Mouse (Mus musculus): ENCODE measurements around the gene March10. TPM values are rescaled to one million over a fixed set of nuclear protein-coding genes. Genes with fewer than 3 reads are reported as not detected.

March10 gene
- 0.24 TPM in 1 of 2 replicates, not detected in the other for polyA plus RNA-seq (2016; fragmentation: Nextera tagmentation; extraction: Ambion mirVana)

- H3K9me3 ChIP-seq (replicated peaks): no peaks in the 10 kb centered on the region
- peak within 1 kb of the TSS; percentile 69 for H3K27ac ChIP-seq
- H3K4me1 ChIP-seq: peaks cover 13% of the 10 kb centered on the region
- no peaks in the 10 kb centered on the region for H3K36me3 ChIP-seq
- peak; percentile 63 for DNase-seq (ENCODE audit: low spot score)
- WGBS: 3% methylated on average over 34 of the region's 35 CpGs
- peak within 1 kb of the TSS; percentile 63 for H3K4me3 ChIP-seq
- peaks cover 19% of the 10 kb centered on the region for H3K27me3 ChIP-seq (ENCODE audit: low read depth, poor library complexity, severe bottlenecking)
Observed at GRCm38 (mm10) chr11:105456497-105456907, at the start of gene March10. Gene March10 (minus strand): TSS chr11:105456735.

DNA sequence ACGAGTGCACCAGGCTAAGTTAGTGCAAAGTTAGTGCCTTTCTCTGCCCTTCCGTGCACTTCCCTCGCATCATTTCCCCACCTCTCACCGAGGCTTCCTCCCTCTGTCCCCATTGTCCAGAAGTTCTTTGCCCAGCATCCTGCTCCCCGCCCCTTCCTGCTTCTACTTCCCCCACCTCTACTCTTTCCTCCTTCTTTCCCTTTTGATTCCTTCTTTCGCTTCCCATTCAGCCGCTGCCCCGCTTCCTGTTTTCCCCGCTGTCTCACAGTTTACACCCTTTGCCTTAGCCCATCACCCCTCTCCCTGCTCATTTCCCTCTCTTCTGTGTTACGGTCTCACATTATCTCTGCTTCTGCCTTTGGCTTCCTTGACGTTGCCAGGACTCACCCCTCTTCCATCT lies 49.8 kb upstream of the March10 start:
- Histone ChIP-seq H3K27me3 (ENCODE audit: low read depth, poor library complexity, severe bottlenecking) (no peaks in the 10 kb centered on the region), H3K27ac (no peak overlapping the region), H3K4me1 (peaks cover 33% of the 10 kb centered on the region), H3K36me3 (no peaks in the 10 kb centered on the region), H3K9me3 (replicated peaks) (no peaks in the 10 kb centered on the region), H3K4me3 (no peak overlapping the region)
- no peak for DNase-seq (ENCODE audit: low spot score)
- WGBS: 88% methylated on average over 11 of the region's 11 CpGs

DNA sequence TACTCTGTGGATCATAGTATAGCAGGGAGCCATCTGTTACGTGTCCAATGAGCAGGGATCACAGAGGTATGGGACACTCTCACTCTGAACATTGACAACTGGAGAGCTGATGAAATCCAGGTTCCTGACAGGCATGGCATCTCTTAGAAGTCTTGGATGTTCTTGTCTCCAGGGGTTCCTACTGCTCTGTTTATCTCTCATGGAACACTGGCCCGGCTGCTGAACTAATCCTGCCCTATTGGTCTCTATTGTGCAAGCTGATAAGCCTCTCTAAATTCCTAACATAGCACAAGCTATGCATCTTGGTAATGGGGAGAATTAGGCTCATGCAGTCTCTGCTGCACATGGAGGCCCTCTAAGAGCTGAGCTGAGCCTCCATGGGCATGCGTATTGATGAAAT lies 48.5 kb upstream of the March10 start:
- Histone ChIP-seq H3K4me3 (no peak overlapping the region), H3K4me1 (peaks cover 26% of the 10 kb centered on the region), H3K36me3 (no peaks in the 10 kb centered on the region), H3K9me3 (replicated peaks) (no peaks in the 10 kb centered on the region), H3K27ac (no peak overlapping the region), H3K27me3 (ENCODE audit: low read depth, poor library complexity, severe bottlenecking) (no peaks in the 10 kb centered on the region)
- no peak for DNase-seq (ENCODE audit: low spot score)
- 68% methylated on average over 3 of the region's 3 CpGs for WGBS

GRCm38 (mm10) chr11:105502311-105502710 lies 45.8 kb upstream of the March10 start:
- no peaks in the 10 kb centered on the region for H3K36me3 ChIP-seq
- H3K4me1 ChIP-seq: peaks cover 10% of the 10 kb centered on the region
- WGBS: 89% methylated on average over 4 of the region's 4 CpGs
- H3K27ac ChIP-seq: no peak overlapping the region
- no peak overlapping the region for H3K4me3 ChIP-seq
- no peak for DNase-seq (ENCODE audit: low spot score)
- H3K27me3 ChIP-seq (ENCODE audit: low read depth, poor library complexity, severe bottlenecking): no peaks in the 10 kb centered on the region
- no peaks in the 10 kb centered on the region for H3K9me3 ChIP-seq (replicated peaks)

DNA sequence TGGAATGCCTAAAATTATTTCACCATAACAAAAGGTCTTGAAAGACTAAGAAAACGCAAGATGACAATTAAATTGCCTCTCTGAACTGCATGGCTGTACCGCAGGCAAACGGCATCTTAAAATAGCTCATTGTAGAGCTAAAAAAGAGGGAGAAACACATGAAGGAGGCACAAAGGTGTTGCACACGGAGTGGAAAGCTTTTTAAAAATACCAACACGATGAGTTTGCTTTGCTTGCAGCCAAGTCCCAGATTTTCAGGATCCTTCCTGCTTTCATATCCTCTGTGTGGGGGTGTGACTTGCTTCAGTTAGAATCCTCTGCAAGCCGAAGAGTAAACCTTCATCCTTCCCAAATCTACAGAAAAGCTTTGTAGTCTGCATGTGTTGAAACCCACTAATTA lies 41.0 kb upstream of the March10 start:
- no peak for DNase-seq (ENCODE audit: low spot score)
- H3K9me3 ChIP-seq (replicated peaks): no peaks in the 10 kb centered on the region
- H3K4me1 ChIP-seq: no peaks in the 10 kb centered on the region

DNA sequence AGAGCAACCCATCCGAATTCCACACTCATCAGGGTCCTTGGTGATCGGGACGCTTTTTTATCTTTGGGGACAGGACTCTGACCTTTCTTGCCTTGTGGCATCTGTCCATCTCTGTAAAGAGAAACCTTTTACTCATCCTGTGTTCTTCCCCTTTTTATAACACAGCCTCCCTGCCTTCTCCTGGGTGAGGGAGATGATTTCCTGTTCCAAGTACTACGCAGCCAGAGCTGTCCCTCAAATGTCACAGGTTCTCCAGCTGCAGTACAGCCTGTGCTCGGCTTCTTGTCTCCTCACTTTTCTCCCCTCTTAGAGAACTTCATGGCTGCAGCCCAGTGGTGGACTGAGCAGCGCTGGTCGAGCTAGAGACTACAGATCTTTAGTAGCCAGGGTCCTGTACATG lies 40.1 kb upstream of the March10 start:
- no peak for DNase-seq (ENCODE audit: low spot score)

More for the DNA sequence above, 41.0 kb upstream of the March10 start:
- no peak overlapping the region for H3K27ac ChIP-seq
- no peaks in the 10 kb centered on the region for H3K36me3 ChIP-seq
- no peaks in the 10 kb centered on the region for H3K27me3 ChIP-seq (ENCODE audit: low read depth, poor library complexity, severe bottlenecking)
- no peak overlapping the region for H3K4me3 ChIP-seq
- 82% methylated on average over 6 of the region's 6 CpGs for WGBS

DNA sequence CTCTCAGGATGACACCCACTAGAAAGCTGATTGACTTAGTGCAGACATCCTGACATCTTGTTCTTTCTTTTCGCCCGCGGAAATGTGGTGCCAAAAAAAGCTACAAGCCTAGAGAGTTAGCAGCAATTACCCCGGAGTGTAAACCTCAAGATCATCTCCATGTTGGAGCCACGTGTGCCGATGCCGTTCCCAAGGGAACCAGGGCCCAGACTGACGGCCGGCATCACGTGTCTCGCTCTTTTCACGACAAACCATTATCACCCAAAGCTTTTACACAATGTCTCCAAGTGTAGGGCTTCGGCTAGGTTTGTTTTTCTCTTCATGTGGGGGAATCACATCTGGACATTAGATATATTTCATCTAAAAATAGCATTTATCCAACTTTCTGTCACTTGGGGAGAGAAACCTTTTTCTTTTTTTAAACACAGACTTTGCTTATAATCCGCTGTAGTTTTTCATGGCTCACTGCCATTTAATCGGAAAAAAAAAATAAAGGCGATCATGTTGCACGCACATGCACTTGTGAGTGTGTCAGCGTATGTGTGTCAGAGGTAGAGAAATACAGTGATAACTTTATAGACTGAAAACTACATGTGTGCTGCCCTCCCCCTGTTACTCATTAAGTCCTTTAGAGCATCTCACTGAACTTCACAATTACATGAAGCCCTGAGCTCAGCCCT lies 39.2 kb upstream of the March10 start:
- H3K27ac ChIP-seq: no peak overlapping the region
- DNase-seq (ENCODE audit: low spot score): no peak
- H3K4me1 ChIP-seq: peaks cover 7% of the 10 kb centered on the region
- 83% methylated on average over 18 of the region's 18 CpGs for WGBS
- H3K4me3 ChIP-seq: no peak overlapping the region
- H3K27me3 ChIP-seq (ENCODE audit: low read depth, poor library complexity, severe bottlenecking): no peaks in the 10 kb centered on the region
- no peaks in the 10 kb centered on the region for H3K36me3 ChIP-seq
- H3K9me3 ChIP-seq (replicated peaks): no peaks in the 10 kb centered on the region

More for the DNA sequence above, 40.1 kb upstream of the March10 start:
- H3K27ac ChIP-seq: no peak overlapping the region
- no peaks in the 10 kb centered on the region for H3K36me3 ChIP-seq
- no peaks in the 10 kb centered on the region for H3K9me3 ChIP-seq (replicated peaks)
- H3K27me3 ChIP-seq (ENCODE audit: low read depth, poor library complexity, severe bottlenecking): no peaks in the 10 kb centered on the region
- no peaks in the 10 kb centered on the region for H3K4me1 ChIP-seq
- WGBS: 76% methylated on average over 7 of the region's 7 CpGs
- H3K4me3 ChIP-seq: no peak overlapping the region

DNA sequence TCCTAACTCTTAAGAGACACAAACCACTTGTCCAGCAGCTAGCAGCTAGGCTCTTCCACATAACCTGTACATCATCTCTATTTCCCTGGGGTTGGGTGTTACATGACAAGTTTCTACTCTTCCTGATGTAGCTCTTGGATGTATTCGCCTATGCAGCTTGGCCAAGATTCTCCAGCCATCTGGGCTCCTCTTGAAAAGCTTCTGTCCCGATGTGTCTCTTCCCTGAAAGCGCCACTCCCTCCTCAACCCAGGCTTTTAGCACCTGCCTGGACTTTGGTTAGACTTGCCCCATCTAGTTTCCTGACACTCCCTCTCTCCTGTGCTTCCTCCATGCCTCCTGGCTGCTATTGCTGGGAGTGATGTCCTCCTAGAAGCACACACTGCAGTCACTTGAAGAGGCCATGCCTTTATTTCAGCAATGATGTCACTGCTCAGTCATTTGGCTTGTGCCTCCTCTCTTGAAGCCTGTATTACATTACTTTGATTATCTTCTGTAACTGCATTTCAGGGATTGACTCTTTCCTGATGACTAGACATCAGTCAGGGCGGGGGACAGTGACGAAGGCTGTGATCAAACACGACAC lies 38.3 kb upstream of the March10 start:
- H3K9me3 ChIP-seq (replicated peaks): no peaks in the 10 kb centered on the region
- H3K27ac ChIP-seq: no peak overlapping the region
- H3K27me3 ChIP-seq (ENCODE audit: low read depth, poor library complexity, severe bottlenecking): no peaks in the 10 kb centered on the region
- DNase-seq (ENCODE audit: low spot score): no peak
- no peaks in the 10 kb centered on the region for H3K36me3 ChIP-seq
- H3K4me3 ChIP-seq: no peak overlapping the region
- WGBS: 88% methylated on average over 6 of the region's 6 CpGs
- peaks cover 7% of the 10 kb centered on the region for H3K4me1 ChIP-seq

DNA sequence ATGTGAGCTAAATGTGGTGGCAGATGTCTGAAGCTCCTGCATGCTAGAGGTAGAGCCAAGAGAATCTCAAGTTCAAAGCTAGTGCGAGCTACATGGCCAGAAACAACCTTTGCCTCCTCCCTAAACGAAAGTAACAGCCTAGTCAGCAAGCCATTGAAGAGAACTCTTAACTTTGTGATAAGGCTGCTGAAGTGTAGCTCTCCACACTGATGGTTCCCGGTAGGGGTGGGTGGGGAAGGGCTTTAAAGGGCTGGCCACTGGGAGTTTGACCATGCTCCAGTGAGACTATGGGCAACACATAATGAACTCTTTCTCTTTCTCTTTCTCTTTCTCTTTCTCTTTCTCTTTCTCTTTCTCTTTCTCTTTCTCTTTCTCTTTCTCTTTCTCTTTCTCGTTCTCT lies 35.9 kb upstream of the March10 start:
- Histone ChIP-seq H3K9me3 (replicated peaks) (no peaks in the 10 kb centered on the region), H3K27me3 (ENCODE audit: low read depth, poor library complexity, severe bottlenecking) (no peaks in the 10 kb centered on the region), H3K27ac (no peak overlapping the region), H3K4me1 (peaks cover 7% of the 10 kb centered on the region), H3K36me3 (no peaks in the 10 kb centered on the region), H3K4me3 (no peak overlapping the region)
- 86% methylated on average over 4 of the region's 4 CpGs for WGBS
- DNase-seq (ENCODE audit: low spot score): no peak

GRCm38 (mm10) chr11:105490971-105491370 lies 34.4 kb upstream of the March10 start:
- Histone ChIP-seq H3K36me3 (no peaks in the 10 kb centered on the region), H3K27me3 (ENCODE audit: low read depth, poor library complexity, severe bottlenecking) (no peaks in the 10 kb centered on the region), H3K9me3 (replicated peaks) (no peaks in the 10 kb centered on the region), H3K4me1 (peaks cover 7% of the 10 kb centered on the region), H3K27ac (no peak overlapping the region), H3K4me3 (no peak overlapping the region)
- WGBS: 61% methylated on average over 5 of the region's 5 CpGs
- peak; percentile 27 for DNase-seq (ENCODE audit: low spot score)

DNA sequence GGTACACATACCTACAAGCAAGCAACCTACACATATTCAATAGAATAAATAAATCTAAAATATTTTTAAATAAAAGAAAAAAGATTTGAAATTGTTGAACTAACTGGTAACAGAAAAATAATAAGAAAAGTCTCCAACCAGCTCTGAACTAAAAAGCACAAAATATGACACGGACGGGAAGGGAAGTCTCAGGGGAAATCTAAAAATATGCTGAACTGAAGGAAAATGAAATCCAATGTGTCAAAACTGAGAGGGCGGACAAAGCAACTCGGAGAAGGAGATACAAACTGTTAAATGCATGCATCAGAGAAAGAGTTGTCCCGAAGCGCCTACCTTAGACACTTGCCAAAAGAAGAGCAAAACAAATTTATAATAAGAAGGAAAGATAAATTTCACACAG lies 28.9 kb upstream of the March10 start:
- no peaks in the 10 kb centered on the region for H3K27me3 ChIP-seq (ENCODE audit: low read depth, poor library complexity, severe bottlenecking)
- H3K9me3 ChIP-seq (replicated peaks): no peaks in the 10 kb centered on the region
- H3K36me3 ChIP-seq: no peaks in the 10 kb centered on the region
- 89% methylated on average over 6 of the region's 6 CpGs for WGBS
- DNase-seq (ENCODE audit: low spot score): peak; percentile 3
- no peaks in the 10 kb centered on the region for H3K4me1 ChIP-seq
- H3K27ac ChIP-seq: no peak overlapping the region
- no peak overlapping the region for H3K4me3 ChIP-seq

DNA sequence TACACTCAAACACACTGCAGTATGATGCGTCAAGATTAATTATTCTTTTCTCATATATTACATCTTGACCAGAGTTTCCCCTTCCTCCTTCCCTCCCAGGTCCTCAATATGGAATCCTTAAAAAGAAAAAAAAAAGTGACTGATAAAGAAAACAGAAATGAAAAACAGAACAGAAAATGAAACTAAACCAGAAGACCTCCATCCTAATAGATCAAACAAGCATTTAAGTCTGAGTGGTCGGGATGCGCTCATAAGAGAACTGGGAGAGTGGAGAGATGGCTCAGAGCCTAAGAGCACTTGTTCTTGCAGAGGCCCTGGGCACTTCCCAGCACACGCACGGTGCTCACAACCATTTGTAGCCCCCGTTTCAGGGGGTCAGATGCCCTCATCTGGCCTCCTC lies 28.5 kb upstream of the March10 start:
- no peaks in the 10 kb centered on the region for H3K36me3 ChIP-seq
- H3K4me3 ChIP-seq: no peak overlapping the region
- no peaks in the 10 kb centered on the region for H3K27me3 ChIP-seq (ENCODE audit: low read depth, poor library complexity, severe bottlenecking)
- no peak overlapping the region for H3K27ac ChIP-seq
- 78% methylated on average over 6 of the region's 6 CpGs for WGBS
- DNase-seq (ENCODE audit: low spot score): no peak
- H3K9me3 ChIP-seq (replicated peaks): no peaks in the 10 kb centered on the region
- no peaks in the 10 kb centered on the region for H3K4me1 ChIP-seq

- WGBS: 63% methylated on average over 2 of the region's 2 CpGs
- no peak for DNase-seq (ENCODE audit: low spot score)
Observed at GRCm38 (mm10) chr11:105482747-105483146, 26.2 kb upstream of the March10 start.

More at GRCm38 (mm10) chr11:105482747-105483146, 26.2 kb upstream of the March10 start:
- H3K36me3 ChIP-seq: no peaks in the 10 kb centered on the region
- no peak overlapping the region for H3K4me3 ChIP-seq
- H3K9me3 ChIP-seq (replicated peaks): no peaks in the 10 kb centered on the region
- no peaks in the 10 kb centered on the region for H3K4me1 ChIP-seq
- H3K27ac ChIP-seq: no peak overlapping the region
- no peaks in the 10 kb centered on the region for H3K27me3 ChIP-seq (ENCODE audit: low read depth, poor library complexity, severe bottlenecking)
